Mouse (Mus musculus) liver, postnatal 0 days (tissue): ENCODE results near the gene Aldh1l1. TPM values are rescaled to one million over a fixed set of nuclear protein-coding genes. Genes with fewer than 3 reads are reported as not detected.

ENCODE experiments used
- ATAC-seq: fragments of 200-750 bp; cut with Nextera tagmentation; 2 replicates; pipeline ENCODE4 v1.8.0; 2017; ENCODE audit warnings: mild to moderate bottlenecking, moderate library complexity
- DNase-seq: peaks from one replicate; pipeline ENCODE4 v3.0.0-alpha.2; 2016
- H3K27ac ChIP-seq: fragments of 300-500 bp; sonication (generic); 2 replicates; pipeline ENCODE4 v1.5.1; 2014; ENCODE audit warnings: antibody characterized with exemption, moderate library complexity, mild to moderate bottlenecking, low read depth
- H3K27me3 ChIP-seq: fragments of 300-500 bp; sonication (generic); 2 replicates; pipeline ENCODE4 v1.6.1; 2014; ENCODE audit warnings: low read length, control low read depth, mixed read lengths; ENCODE audit not compliant: insufficient read depth
- H3K36me3 ChIP-seq: fragments of 300-500 bp; sonication (generic); replicated peaks from 2 replicates; pipeline ENCODE4 v1.6.1; 2014; ENCODE audit warnings: mild to moderate bottlenecking, control low read depth, low read length, moderate library complexity, mixed read lengths; ENCODE audit not compliant: insufficient read depth
- H3K4me1 ChIP-seq: fragments of 300-500 bp; sonication (generic); 2 replicates; pipeline ENCODE4 v1.6.1; 2014; ENCODE audit warnings: antibody characterized with exemption, mild to moderate bottlenecking, control low read depth; ENCODE audit not compliant: insufficient read depth
- H3K4me2 ChIP-seq: fragments of 300-500 bp; sonication (generic); 2 replicates; pipeline ENCODE4 v1.6.1; 2014; ENCODE audit warnings: low read depth, mild to moderate bottlenecking, low read length, moderate library complexity, mixed read lengths
- H3K4me3 ChIP-seq: fragments of 300-500 bp; sonication (generic); 2 replicates; pipeline ENCODE4 v1.5.1; 2014; ENCODE audit warnings: low read depth, low read length
- H3K9ac ChIP-seq: fragments of 300-500 bp; sonication (generic); replicated peaks from 2 replicates; pipeline ENCODE4 v1.6.1; 2014; ENCODE audit warnings: mild to moderate bottlenecking, moderate library complexity
- H3K9me3 ChIP-seq: fragments of 300-500 bp; sonication (generic); 2 replicates; pipeline ENCODE4 v1.6.1; 2016; ENCODE audit warnings: mild to moderate bottlenecking, control low read depth, low read length, mixed read lengths
- CTCF ChIP-seq: sonication (generic); IDR thresholded peaks from 2 replicates; pipeline ENCODE4 v1.5.1; 2016; ENCODE audit warnings: antibody characterized with exemption, low read depth
- EP300 ChIP-seq: IDR thresholded peaks from 2 replicates; pipeline ENCODE4 v1.6.1; 2016; ENCODE audit warnings: antibody characterized with exemption, low read depth, mild to moderate bottlenecking
- WGBS: fragments of 180-500 bp; shearing (Covaris S2); extraction: QIAGEN DNeasy Blood & Tissue Kit; methylation state at CpG from one replicate; pipeline ENCODE4 v1.1.7; 2014; ENCODE audit not compliant: insufficient replicate concordance; 5-methylcytosine and 5-hydroxymethylcytosine counted together
- polyA plus RNA-seq: library from polyadenylated mRNA; unstranded; fragments of >200 nt; fragmentation: Nextera tagmentation; extraction: Ambion mirVana; gene quantifications from 2 replicates; pipeline ENCODE4 v1.2.1, GENCODE M21; 2015

The Aldh1l1 gene
- polyA plus RNA-seq, 1 experiment from 2014 or later = 114 TPM

DNA sequence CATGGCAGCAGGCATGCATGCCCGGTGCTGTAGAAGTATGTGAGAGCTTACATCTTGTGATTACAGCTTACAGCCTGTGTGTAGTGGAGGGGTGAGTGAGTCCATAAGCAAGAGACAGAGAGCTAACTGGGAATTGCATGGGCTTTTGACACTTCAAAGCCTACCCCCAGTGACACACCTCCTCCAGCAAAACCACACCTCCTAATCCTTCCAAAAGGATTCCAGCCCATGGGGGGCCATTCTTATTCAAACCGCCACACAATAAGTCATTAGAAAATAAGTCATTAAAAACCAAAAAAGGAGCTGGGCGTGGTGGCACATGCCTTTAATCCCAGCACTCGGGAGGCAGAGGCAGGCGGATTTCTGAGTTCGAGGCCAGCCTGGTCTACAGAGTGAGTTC lies 162.2 kb downstream of the Aldh1l1 start:
- Histone ChIP-seq H3K9ac (no peak overlapping the region), H3K36me3 (peaks cover 10% of the 10 kb centered on the region; the same call in 1 of the 2 replicates), H3K4me3 (no peak overlapping the region), H3K9me3 (no peaks in the 10 kb centered on the region), H3K27me3 (no peaks in the 10 kb centered on the region), H3K4me1 (no peaks in the 10 kb centered on the region), H3K27ac (no peak overlapping the region), H3K4me2 (no peak overlapping the region)
- DNase-seq (no peak), ATAC-seq (no peak)
- TF ChIP-seq EP300 (no peak), CTCF (no peak)
- 93% methylated on average over 6 of the region's 6 CpGs for WGBS

DNA sequence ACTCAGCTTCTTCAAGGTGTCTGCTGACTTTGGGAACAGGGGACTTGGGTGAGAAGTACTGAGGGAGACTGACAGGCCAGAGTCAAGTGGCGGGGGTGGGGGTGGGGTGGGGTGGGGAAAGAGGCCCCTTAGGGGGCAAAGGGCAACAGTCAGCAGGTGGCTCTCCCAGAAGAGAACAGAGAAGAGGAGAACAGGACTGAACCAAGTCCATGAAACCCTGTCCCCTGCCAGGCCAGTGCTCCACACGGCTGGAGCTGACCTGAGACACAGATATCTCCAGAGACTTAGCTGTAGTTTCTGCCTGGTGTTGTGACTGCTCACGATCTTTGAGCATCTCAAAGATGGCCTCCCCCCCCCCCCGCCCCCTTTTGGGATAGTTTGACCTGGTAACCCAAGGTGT lies 163.1 kb downstream of the Aldh1l1 start:
- Histone ChIP-seq H3K9me3 (no peaks in the 10 kb centered on the region), H3K36me3 (peaks cover 9% of the 10 kb centered on the region; the same call in 1 of the 2 replicates), H3K27ac (no peak overlapping the region), H3K4me2 (no peak overlapping the region), H3K4me3 (no peak overlapping the region), H3K27me3 (no peaks in the 10 kb centered on the region), H3K9ac (no peak overlapping the region), H3K4me1 (no peaks in the 10 kb centered on the region)
- no peak for ATAC-seq
- 46% methylated on average over 4 of the region's 4 CpGs for WGBS
- TF ChIP-seq EP300 (no peak), CTCF (no peak)
- DNase-seq = no peak

Other genes starting within 250 kb of the Aldh1l1 start
- gene Vmn1r54, start 240.1 kb upstream of the Aldh1l1 start, polyA plus RNA-seq = not detected in 2 replicates
- not detected in 2 replicates for gene BC048671, start 185.2 kb upstream of the Aldh1l1 start, polyA plus RNA-seq
- 10.3 and 14.0 TPM in 2 replicates for gene Chst13, start 161.2 kb upstream of the Aldh1l1 start, polyA plus RNA-seq
- 48.6 and 51.0 TPM in 2 replicates for gene Uroc1, start 153.1 kb upstream of the Aldh1l1 start, polyA plus RNA-seq
- 2.1 and 2.8 TPM in 2 replicates for gene Zxdc, start 116.9 kb upstream of the Aldh1l1 start, polyA plus RNA-seq
- gene Cfap100, start 57.6 kb upstream of the Aldh1l1 start, polyA plus RNA-seq = 0.06 TPM in 1 of 2 replicates, not detected in the other
- 22.4 and 45.6 TPM in 2 replicates for gene Klf15, start 23.9 kb upstream of the Aldh1l1 start, polyA plus RNA-seq
- 23.2 and 23.4 TPM in 2 replicates for gene Slc41a3, start 118.3 kb downstream of the Aldh1l1 start, polyA plus RNA-seq